Mouse (Mus musculus): ENCODE measurements around the gene Ybx3. TPM values are rescaled to one million over a fixed set of nuclear protein-coding genes. Genes with fewer than 3 reads are reported as not detected.

The Ybx3 gene
- polyA plus RNA-seq, 1 experiment, result 48.2 TPM

GRCm38 (mm10) chr6:131418770-131419169 is 30.5 kb upstream of the Ybx3 start:
- no peak for DNase-seq
- Histone ChIP-seq H3K36me3 (ENCODE audit: control insufficient read depth, insufficient read depth, low read length) (no peaks in the 10 kb centered on the region), H3K4me1 (replicated peaks; ENCODE audit: control insufficient read depth, insufficient read depth, low read length) (no peaks in the 10 kb centered on the region), H3K4me3 (ENCODE audit: control insufficient read depth, insufficient read depth, low read length) (no peak overlapping the region), H3K27ac (ENCODE audit: control insufficient read depth, insufficient read depth, low read length) (no peak overlapping the region), H3K27me3 (ENCODE audit: control insufficient read depth, insufficient read depth, low read length) (no peaks in the 10 kb centered on the region)
- TF ChIP-seq CTCF (IDR thresholded peaks at IDR 0.05; ENCODE audit: borderline replicate concordance, control insufficient read depth, extremely low read depth, insufficient read depth, low read length, poor library complexity) (no peak), POLR2A (IDR thresholded peaks at IDR 0.05; ENCODE audit: control insufficient read depth, extremely low read depth, insufficient read depth, low read length, poor library complexity) (no peak)

GRCm38 (mm10) chr6:131411116-131411843 is 23.0 kb upstream of the Ybx3 start:
- WGBS, result 88% methylated on average over 6 of the region's 6 CpGs
- no peak for TF ChIP-seq CTCF (IDR thresholded peaks at IDR 0.05; ENCODE audit: borderline replicate concordance, control insufficient read depth, extremely low read depth, insufficient read depth, low read length, poor library complexity)
- no peak for TF ChIP-seq POLR2A (IDR thresholded peaks at IDR 0.05; ENCODE audit: control insufficient read depth, extremely low read depth, insufficient read depth, low read length, poor library complexity)
- H3K4me3 ChIP-seq (ENCODE audit: control insufficient read depth, insufficient read depth, low read length), result no peak overlapping the region
- no peaks in the 10 kb centered on the region for H3K27me3 ChIP-seq (ENCODE audit: control insufficient read depth, insufficient read depth, low read length)
- H3K4me1 ChIP-seq (replicated peaks; ENCODE audit: control insufficient read depth, insufficient read depth, low read length), result no peaks in the 10 kb centered on the region
- no peak for DNase-seq
- H3K36me3 ChIP-seq (ENCODE audit: control insufficient read depth, insufficient read depth, low read length), result no peaks in the 10 kb centered on the region
- H3K27ac ChIP-seq (ENCODE audit: control insufficient read depth, insufficient read depth, low read length), result no peak overlapping the region

GRCm38 (mm10) chr6:131406957-131407356 is 18.7 kb upstream of the Ybx3 start:
- DNase-seq, result no peak

GRCm38 (mm10) chr6:131405896-131406295 is 17.6 kb upstream of the Ybx3 start:
- no peaks in the 10 kb centered on the region for H3K27me3 ChIP-seq (ENCODE audit: control insufficient read depth, insufficient read depth, low read length)
- H3K27ac ChIP-seq (ENCODE audit: control insufficient read depth, insufficient read depth, low read length), result no peak overlapping the region
- no peaks in the 10 kb centered on the region for H3K4me1 ChIP-seq (replicated peaks; ENCODE audit: control insufficient read depth, insufficient read depth, low read length)
- DNase-seq, result no peak
- H3K36me3 ChIP-seq (ENCODE audit: control insufficient read depth, insufficient read depth, low read length), result no peaks in the 10 kb centered on the region
- no peak overlapping the region for H3K4me3 ChIP-seq (ENCODE audit: control insufficient read depth, insufficient read depth, low read length)
- 71% methylated on average over 2 of the region's 2 CpGs for WGBS
- TF ChIP-seq CTCF (IDR thresholded peaks at IDR 0.05; ENCODE audit: borderline replicate concordance, control insufficient read depth, extremely low read depth, insufficient read depth, low read length, poor library complexity) (no peak), POLR2A (IDR thresholded peaks at IDR 0.05; ENCODE audit: control insufficient read depth, extremely low read depth, insufficient read depth, low read length, poor library complexity) (no peak)

More at GRCm38 (mm10) chr6:131406957-131407356, 18.7 kb upstream of the Ybx3 start:
- no peak overlapping the region for H3K27ac ChIP-seq (ENCODE audit: control insufficient read depth, insufficient read depth, low read length)
- TF ChIP-seq CTCF (IDR thresholded peaks at IDR 0.05; ENCODE audit: borderline replicate concordance, control insufficient read depth, extremely low read depth, insufficient read depth, low read length, poor library complexity), result no peak
- TF ChIP-seq POLR2A (IDR thresholded peaks at IDR 0.05; ENCODE audit: control insufficient read depth, extremely low read depth, insufficient read depth, low read length, poor library complexity), result no peak
- no peaks in the 10 kb centered on the region for H3K36me3 ChIP-seq (ENCODE audit: control insufficient read depth, insufficient read depth, low read length)
- H3K27me3 ChIP-seq (ENCODE audit: control insufficient read depth, insufficient read depth, low read length), result no peaks in the 10 kb centered on the region
- H3K4me3 ChIP-seq (ENCODE audit: control insufficient read depth, insufficient read depth, low read length), result no peak overlapping the region
- H3K4me1 ChIP-seq (replicated peaks; ENCODE audit: control insufficient read depth, insufficient read depth, low read length), result no peaks in the 10 kb centered on the region

GRCm38 (mm10) chr6:131405174-131405573 is 16.9 kb upstream of the Ybx3 start:
- TF ChIP-seq POLR2A (IDR thresholded peaks at IDR 0.05; ENCODE audit: control insufficient read depth, extremely low read depth, insufficient read depth, low read length, poor library complexity) (no peak), CTCF (IDR thresholded peaks at IDR 0.05; ENCODE audit: borderline replicate concordance, control insufficient read depth, extremely low read depth, insufficient read depth, low read length, poor library complexity) (no peak)
- no peaks in the 10 kb centered on the region for H3K36me3 ChIP-seq (ENCODE audit: control insufficient read depth, insufficient read depth, low read length)
- H3K27ac ChIP-seq (ENCODE audit: control insufficient read depth, insufficient read depth, low read length), result no peak overlapping the region
- H3K4me3 ChIP-seq (ENCODE audit: control insufficient read depth, insufficient read depth, low read length), result no peak overlapping the region
- H3K4me1 ChIP-seq (replicated peaks; ENCODE audit: control insufficient read depth, insufficient read depth, low read length), result no peaks in the 10 kb centered on the region
- WGBS, result 56% methylated on average over 4 of the region's 4 CpGs
- no peaks in the 10 kb centered on the region for H3K27me3 ChIP-seq (ENCODE audit: control insufficient read depth, insufficient read depth, low read length)
- DNase-seq, result no peak

GRCm38 (mm10) chr6:131404260-131404659 is 16.0 kb upstream of the Ybx3 start:
- Histone ChIP-seq H3K36me3 (ENCODE audit: control insufficient read depth, insufficient read depth, low read length) (no peaks in the 10 kb centered on the region), H3K27ac (ENCODE audit: control insufficient read depth, insufficient read depth, low read length) (no peak overlapping the region), H3K4me1 (replicated peaks; ENCODE audit: control insufficient read depth, insufficient read depth, low read length) (no peaks in the 10 kb centered on the region), H3K27me3 (ENCODE audit: control insufficient read depth, insufficient read depth, low read length) (no peaks in the 10 kb centered on the region), H3K4me3 (ENCODE audit: control insufficient read depth, insufficient read depth, low read length) (no peak overlapping the region)
- DNase-seq, result no peak
- TF ChIP-seq CTCF (IDR thresholded peaks at IDR 0.05; ENCODE audit: borderline replicate concordance, control insufficient read depth, extremely low read depth, insufficient read depth, low read length, poor library complexity) (no peak), POLR2A (IDR thresholded peaks at IDR 0.05; ENCODE audit: control insufficient read depth, extremely low read depth, insufficient read depth, low read length, poor library complexity) (no peak)
- WGBS, result 38% methylated on average over 3 of the region's 3 CpGs

- WGBS, result 77% methylated on average over 2 of the region's 2 CpGs
- H3K4me1 ChIP-seq (replicated peaks; ENCODE audit: control insufficient read depth, insufficient read depth, low read length), result no peaks in the 10 kb centered on the region
- H3K4me3 ChIP-seq (ENCODE audit: control insufficient read depth, insufficient read depth, low read length), result no peak overlapping the region
- TF ChIP-seq POLR2A (IDR thresholded peaks at IDR 0.05; ENCODE audit: control insufficient read depth, extremely low read depth, insufficient read depth, low read length, poor library complexity) (no peak), CTCF (IDR thresholded peaks at IDR 0.05; ENCODE audit: borderline replicate concordance, control insufficient read depth, extremely low read depth, insufficient read depth, low read length, poor library complexity) (no peak)
- H3K27ac ChIP-seq (ENCODE audit: control insufficient read depth, insufficient read depth, low read length), result no peak overlapping the region
- DNase-seq, result no peak
- no peaks in the 10 kb centered on the region for H3K27me3 ChIP-seq (ENCODE audit: control insufficient read depth, insufficient read depth, low read length)
- no peaks in the 10 kb centered on the region for H3K36me3 ChIP-seq (ENCODE audit: control insufficient read depth, insufficient read depth, low read length)
Observed at GRCm38 (mm10) chr6:131403036-131403435, 14.8 kb upstream of the Ybx3 start.

Data from thymus, adult 2 months (tissue).